Mouse (Mus musculus): ENCODE data around the gene Terf2. TPM values are rescaled to one million over a fixed set of nuclear protein-coding genes. Genes with fewer than 3 reads are reported as not detected.
A peak's percentile ranks its signal among the peaks of the same experiment; 100 is the strongest.

The Terf2 gene
- total and polyA plus RNA-seq, 2 experiments from 2014 or later, result 24.2 to 31.2 TPM

GRCm38 (mm10) chr8:107056973-107057369, 39.4 kb downstream of the Terf2 start:
- WGBS, result under 1% methylated on average over 33 of the region's 33 CpGs
- ATAC-seq (peak; percentile 40), DNase-seq (no peak)
- TF ChIP-seq CTCF (IDR thresholded peaks at IDR 0.05; ENCODE audit: low read depth), result peak; percentile 40; the same call in 1 of the 2 replicates
- Histone ChIP-seq H3K4me1 (ENCODE audit: insufficient read depth) (peaks cover 14% of the 10 kb centered on the region), H3K9ac (peak overlapping the region; percentile 67), H3K36me3 (ENCODE audit: insufficient read depth) (peaks cover 34% of the 10 kb centered on the region), H3K27ac (ENCODE audit: low read depth, low read length) (no peak overlapping the region; the same call in 1 of the 2 replicates), H3K4me2 (ENCODE audit: low read depth) (peak overlapping the region; percentile 59), H3K4me3 (ENCODE audit: low read depth, low read length) (peak overlapping the region; percentile 94), H3K27me3 (ENCODE audit: insufficient read depth, low read length) (no peaks in the 10 kb centered on the region), H3K9me3 (ENCODE audit: low read length) (no peaks in the 10 kb centered on the region)

- no peaks in the 10 kb centered on the region for H3K27me3 ChIP-seq (ENCODE audit: insufficient read depth, low read length)
- DNase-seq (peak; percentile 98), ATAC-seq (peak; percentile 99)
- H3K27ac ChIP-seq (ENCODE audit: low read depth, low read length), result peak within 1 kb of the TSS; percentile 86
- H3K4me2 ChIP-seq (ENCODE audit: low read depth), result peak within 1 kb of the TSS; percentile 86
- H3K4me3 ChIP-seq (ENCODE audit: low read depth, low read length), result peak within 1 kb of the TSS; percentile 94
- under 1% methylated on average over 85 of the region's 88 CpGs for WGBS
- no peaks in the 10 kb centered on the region for H3K9me3 ChIP-seq (ENCODE audit: low read length)
- peaks cover 14% of the 10 kb centered on the region for H3K4me1 ChIP-seq (ENCODE audit: insufficient read depth)
- no peak; the same call in 1 of the 2 replicates for TF ChIP-seq CTCF (IDR thresholded peaks at IDR 0.05; ENCODE audit: low read depth)
- peaks cover 37% of the 10 kb centered on the region for H3K36me3 ChIP-seq (ENCODE audit: insufficient read depth)
- peak within 1 kb of the TSS; percentile 89 for H3K9ac ChIP-seq
These were observed 40.0 kb downstream of the Terf2 start, which contains the start of the genes Cog8 and Nip7 for GRCm38 (mm10) chr8:107056076-107056972. Gene Cog8, minus strand, starts transcription at chr8:107056689. Gene Nip7, plus strand, starts transcription at chr8:107056877.

GRCm38 (mm10) chr8:107052046-107052445, 44.3 kb downstream of the Terf2 start:
- no peak overlapping the region for H3K4me2 ChIP-seq (ENCODE audit: low read depth)
- WGBS, result over 99% methylated on average over 8 of the region's 8 CpGs
- no peak for TF ChIP-seq CTCF (IDR thresholded peaks at IDR 0.05; ENCODE audit: low read depth)
- ATAC-seq (no peak), DNase-seq (no peak)
- no peaks in the 10 kb centered on the region for H3K27me3 ChIP-seq (ENCODE audit: insufficient read depth, low read length)
- H3K9me3 ChIP-seq (ENCODE audit: low read length), result no peaks in the 10 kb centered on the region
- no peak overlapping the region for H3K27ac ChIP-seq (ENCODE audit: low read depth, low read length)
- peaks cover 6% of the 10 kb centered on the region; the same call in 1 of the 2 replicates for H3K4me1 ChIP-seq (ENCODE audit: insufficient read depth)
- no peak overlapping the region for H3K4me3 ChIP-seq (ENCODE audit: low read depth, low read length)
- no peak overlapping the region for H3K9ac ChIP-seq
- peaks cover 31% of the 10 kb centered on the region for H3K36me3 ChIP-seq (ENCODE audit: insufficient read depth)

- DNase-seq (no peak), ATAC-seq (no peak)
- WGBS, result 97% methylated on average over 4 of the region's 4 CpGs
- H3K9ac ChIP-seq, result no peak overlapping the region
- H3K27me3 ChIP-seq (ENCODE audit: insufficient read depth, low read length), result no peaks in the 10 kb centered on the region
- H3K4me1 ChIP-seq (ENCODE audit: insufficient read depth), result no peaks in the 10 kb centered on the region
- H3K27ac ChIP-seq (ENCODE audit: low read depth, low read length), result no peak overlapping the region
- H3K4me2 ChIP-seq (ENCODE audit: low read depth), result peak overlapping the region; percentile 83; the same call in 1 of the 2 replicates
- H3K9me3 ChIP-seq (ENCODE audit: low read length), result no peaks in the 10 kb centered on the region
- no peak for TF ChIP-seq CTCF (IDR thresholded peaks at IDR 0.05; ENCODE audit: low read depth)
- no peak overlapping the region for H3K4me3 ChIP-seq (ENCODE audit: low read depth, low read length)
- H3K36me3 ChIP-seq (ENCODE audit: insufficient read depth), result peaks cover 55% of the 10 kb centered on the region
These were observed 46.9 kb downstream of the Terf2 start for GRCm38 (mm10) chr8:107049480-107049879.

GRCm38 (mm10) chr8:107048061-107048941, 48.0 kb downstream of the Terf2 start, which contains the start of gene Pdf:
Gene Pdf, minus strand, starts transcription at chr8:107048614.
- Histone ChIP-seq H3K4me1 (ENCODE audit: insufficient read depth) (no peaks in the 10 kb centered on the region), H3K36me3 (ENCODE audit: insufficient read depth) (peaks cover 65% of the 10 kb centered on the region), H3K4me2 (ENCODE audit: low read depth) (peak within 1 kb of the TSS; percentile 83), H3K4me3 (ENCODE audit: low read depth, low read length) (peak within 1 kb of the TSS; percentile 70), H3K27ac (ENCODE audit: low read depth, low read length) (peak within 1 kb of the TSS; percentile 86), H3K27me3 (ENCODE audit: insufficient read depth, low read length) (no peaks in the 10 kb centered on the region), H3K9ac (peak within 1 kb of the TSS; percentile 67), H3K9me3 (ENCODE audit: low read length) (no peaks in the 10 kb centered on the region)
- under 1% methylated on average over 87 of the region's 87 CpGs for WGBS
- 0 out of 2 replicates have a peak, but pooled peaks have one; percentile 13 for TF ChIP-seq CTCF (IDR thresholded peaks at IDR 0.05; ENCODE audit: low read depth)
- ATAC-seq, result peak; percentile 89
- peak; percentile 88 for DNase-seq

- H3K4me1 ChIP-seq (ENCODE audit: insufficient read depth), result no peaks in the 10 kb centered on the region
- H3K4me3 ChIP-seq (ENCODE audit: low read depth, low read length), result no peak overlapping the region
- 88% methylated on average over 5 of the region's 5 CpGs for WGBS
- DNase-seq (no peak), ATAC-seq (no peak)
- H3K36me3 ChIP-seq (ENCODE audit: insufficient read depth), result peaks cover 69% of the 10 kb centered on the region
- H3K27me3 ChIP-seq (ENCODE audit: insufficient read depth, low read length), result no peaks in the 10 kb centered on the region
- no peak overlapping the region for H3K9ac ChIP-seq
- H3K27ac ChIP-seq (ENCODE audit: low read depth, low read length), result no peak overlapping the region
- TF ChIP-seq CTCF (IDR thresholded peaks at IDR 0.05; ENCODE audit: low read depth), result no peak
- H3K4me2 ChIP-seq (ENCODE audit: low read depth), result no peak overlapping the region
- no peaks in the 10 kb centered on the region for H3K9me3 ChIP-seq (ENCODE audit: low read length)
These were observed 49.4 kb downstream of the Terf2 start for GRCm38 (mm10) chr8:107046976-107047375.
